Mouse (Mus musculus) heart, embryonic 12.5 days (tissue): ENCODE results near the gene Pigh. TPM values are rescaled to one million over a fixed set of nuclear protein-coding genes. Genes with fewer than 3 reads are reported as not detected.

ENCODE experiments used
- ATAC-seq: fragments of 200-750 bp; cut with Nextera tagmentation; 2 replicates; pipeline ENCODE4 v1.8.0; 2017; ENCODE audit warnings: moderate TSS enrichment, moderate library complexity; ENCODE audit not compliant: insufficient number of reproducible peaks, low FRiP score
- H3K27ac ChIP-seq: fragments of 300-500 bp; sonication (generic); 2 replicates; pipeline ENCODE4 v1.5.1; 2016; ENCODE audit warnings: mild to moderate bottlenecking, moderate library complexity; ENCODE audit not compliant: poor library complexity, severe bottlenecking
- H3K27me3 ChIP-seq: fragments of 300-500 bp; sonication (generic); replicated peaks from 2 replicates; pipeline ENCODE4 v1.6.1; 2016; ENCODE audit warnings: mild to moderate bottlenecking, moderate library complexity
- H3K36me3 ChIP-seq: fragments of 300-500 bp; sonication (generic); 2 replicates; pipeline ENCODE4 v1.6.1; 2016; ENCODE audit warnings: mild to moderate bottlenecking, moderate library complexity
- H3K4me1 ChIP-seq: fragments of 300-500 bp; sonication (generic); replicated peaks from 2 replicates; pipeline ENCODE4 v1.6.1; 2016; ENCODE audit warnings: mild to moderate bottlenecking
- H3K4me2 ChIP-seq: fragments of 300-500 bp; sonication (generic); 2 replicates; pipeline ENCODE4 v1.6.1; 2016; ENCODE audit warnings: mild to moderate bottlenecking, moderate library complexity
- H3K4me3 ChIP-seq: fragments of 300-500 bp; sonication (generic); 2 replicates; pipeline ENCODE4 v1.5.1; 2016; ENCODE audit warnings: mild to moderate bottlenecking
- H3K9ac ChIP-seq: fragments of 300-500 bp; sonication (generic); 2 replicates; pipeline ENCODE4 v1.6.1; 2016; ENCODE audit warnings: mild to moderate bottlenecking, moderate library complexity
- H3K9me3 ChIP-seq: fragments of 300-500 bp; sonication (generic); replicated peaks from 2 replicates; pipeline ENCODE4 v1.6.1; 2016; ENCODE audit warnings: mild to moderate bottlenecking, moderate library complexity
- WGBS: fragments of 180-500 bp; shearing (Covaris S2); methylation state at CpG from one replicate; pipeline ENCODE4 v1.1.7; 2016; 5-methylcytosine and 5-hydroxymethylcytosine counted together
- polyA plus RNA-seq: library from polyadenylated mRNA; unstranded; fragments of >200 nt; fragmentation: Nextera tagmentation; extraction: Ambion mirVana; gene quantifications from 2 replicates; pipeline ENCODE4 v1.2.1, GENCODE M21; 2016

Gene Pigh
- polyA plus RNA-seq, 1 experiment from 2014 or later = 16.8 TPM

GRCm38 (mm10) chr12:79046171-79046570 lies 43.3 kb downstream of the Pigh start:
- Histone ChIP-seq H3K36me3 (peaks cover 33% of the 10 kb centered on the region), H3K4me1 (peaks cover 26% of the 10 kb centered on the region)
- 66% methylated on average over 6 of the region's 6 CpGs for WGBS

GRCm38 (mm10) chr12:79044668-79045067 lies 44.8 kb downstream of the Pigh start:
- Histone ChIP-seq H3K4me1 (peaks cover 24% of the 10 kb centered on the region), H3K4me3 (no peak overlapping the region), H3K27ac (no peak overlapping the region), H3K9ac (no peak overlapping the region), H3K27me3 (no peaks in the 10 kb centered on the region), H3K9me3 (peaks cover 4% of the 10 kb centered on the region; the same call in 1 of the 2 replicates), H3K36me3 (peaks cover 28% of the 10 kb centered on the region), H3K4me2 (no peak overlapping the region)
- WGBS = 42% methylated on average over 8 of the region's 8 CpGs
- ATAC-seq = 0 out of 2 replicates have a peak, but pooled peaks have one; percentile 46

More at GRCm38 (mm10) chr12:79046171-79046570, 43.3 kb downstream of the Pigh start:
- Histone ChIP-seq H3K4me2 (no peak overlapping the region), H3K9me3 (peaks cover 4% of the 10 kb centered on the region; the same call in 1 of the 2 replicates), H3K27me3 (no peaks in the 10 kb centered on the region), H3K27ac (no peak overlapping the region), H3K4me3 (no peak overlapping the region), H3K9ac (no peak overlapping the region)
- ATAC-seq = no peak

DNA sequence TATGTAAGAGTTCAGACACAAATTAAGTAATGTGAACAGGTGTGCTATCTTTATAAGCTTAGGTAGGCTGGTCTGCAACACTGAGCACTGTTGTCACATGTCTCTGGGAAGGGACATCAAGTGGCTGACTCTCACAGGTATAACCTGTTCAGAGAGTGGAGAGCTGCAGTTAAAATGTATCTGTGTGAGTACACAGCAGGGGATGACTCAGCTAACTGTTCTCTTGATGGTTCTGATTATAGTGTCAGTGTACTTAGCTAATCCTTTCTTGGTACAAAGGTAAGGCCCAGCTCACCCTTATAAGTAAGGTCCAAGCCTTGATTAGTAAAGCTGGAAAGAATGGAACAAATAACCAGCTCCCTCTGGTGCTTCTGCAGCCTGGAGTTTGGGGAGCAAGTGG lies 48.0 kb downstream of the Pigh start:
- H3K4me2 ChIP-seq = no peak overlapping the region
- H3K27me3 ChIP-seq = no peaks in the 10 kb centered on the region
- H3K9me3 ChIP-seq = peaks cover 4% of the 10 kb centered on the region; the same call in 1 of the 2 replicates

DNA sequence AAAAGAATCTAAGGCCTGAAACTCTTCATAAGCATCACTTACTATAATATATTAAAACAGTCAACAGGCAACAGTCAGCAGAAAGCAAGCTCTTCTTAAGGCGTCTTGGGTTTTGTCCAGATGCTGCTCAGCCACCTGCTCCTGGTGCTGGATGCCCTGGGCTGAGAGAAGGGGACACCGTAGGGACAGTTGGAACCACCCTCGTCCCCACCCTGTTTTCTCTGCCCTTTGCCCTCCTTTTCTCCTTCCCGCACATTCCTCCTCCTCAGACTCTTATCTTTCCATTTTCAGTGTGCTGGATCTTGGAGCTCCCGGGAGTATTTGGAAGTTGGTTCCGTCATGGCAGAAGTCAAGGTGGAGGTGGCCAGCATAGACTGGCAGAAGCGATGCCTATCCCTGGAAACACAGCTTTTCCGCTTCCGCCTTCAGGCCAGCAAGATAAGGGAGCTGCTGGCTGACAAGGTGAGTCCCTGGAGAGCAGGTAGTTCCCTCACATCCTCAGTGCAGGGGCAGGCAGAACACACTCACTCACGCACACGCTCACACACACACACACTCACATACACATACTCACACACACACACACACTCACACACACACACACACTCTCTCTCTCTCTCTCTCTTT lies 49.1 kb downstream of the Pigh start:
- Histone ChIP-seq H3K9me3 (peaks cover under 1% of the 10 kb centered on the region; the same call in 1 of the 2 replicates), H3K27me3 (no peaks in the 10 kb centered on the region), H3K4me1 (peaks cover 15% of the 10 kb centered on the region), H3K9ac (no peak overlapping the region), H3K4me3 (no peak overlapping the region), H3K27ac (no peak overlapping the region), H3K36me3 (peaks cover 23% of the 10 kb centered on the region), H3K4me2 (no peak overlapping the region)
- WGBS = 69% methylated on average over 11 of the region's 11 CpGs
- no peak for ATAC-seq

More for the DNA sequence above, 48.0 kb downstream of the Pigh start:
- Histone ChIP-seq H3K4me3 (no peak overlapping the region), H3K27ac (no peak overlapping the region), H3K4me1 (peaks cover 15% of the 10 kb centered on the region), H3K9ac (no peak overlapping the region), H3K36me3 (peaks cover 27% of the 10 kb centered on the region)
- no peak for ATAC-seq

DNA sequence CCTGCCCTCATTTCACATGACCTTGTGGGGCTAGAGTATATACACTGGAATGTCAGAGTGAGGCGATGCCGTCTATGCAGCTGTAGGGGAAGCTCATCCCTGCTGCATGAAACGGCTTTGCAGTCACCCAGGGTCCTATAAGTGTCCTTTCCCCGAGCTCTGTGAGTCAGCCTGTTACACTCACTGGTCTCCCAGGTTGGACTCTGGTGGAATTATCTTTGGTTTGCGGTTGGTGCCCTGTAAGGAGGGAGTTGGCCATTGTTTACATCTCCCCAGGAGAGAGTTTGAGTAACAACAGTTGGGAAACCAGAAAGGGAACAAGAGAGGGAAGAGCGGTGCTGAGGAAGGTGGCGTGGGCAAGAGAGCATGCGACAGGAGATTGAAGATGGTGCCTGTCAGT lies 49.7 kb downstream of the Pigh start:
- Histone ChIP-seq H3K4me1 (peaks cover 11% of the 10 kb centered on the region), H3K27me3 (no peaks in the 10 kb centered on the region), H3K9me3 (no peaks in the 10 kb centered on the region), H3K4me2 (no peak overlapping the region), H3K9ac (no peak overlapping the region), H3K27ac (no peak overlapping the region), H3K4me3 (no peak overlapping the region), H3K36me3 (peaks cover 17% of the 10 kb centered on the region)
- no peak for ATAC-seq
- 66% methylated on average over 8 of the region's 8 CpGs for WGBS

DNA sequence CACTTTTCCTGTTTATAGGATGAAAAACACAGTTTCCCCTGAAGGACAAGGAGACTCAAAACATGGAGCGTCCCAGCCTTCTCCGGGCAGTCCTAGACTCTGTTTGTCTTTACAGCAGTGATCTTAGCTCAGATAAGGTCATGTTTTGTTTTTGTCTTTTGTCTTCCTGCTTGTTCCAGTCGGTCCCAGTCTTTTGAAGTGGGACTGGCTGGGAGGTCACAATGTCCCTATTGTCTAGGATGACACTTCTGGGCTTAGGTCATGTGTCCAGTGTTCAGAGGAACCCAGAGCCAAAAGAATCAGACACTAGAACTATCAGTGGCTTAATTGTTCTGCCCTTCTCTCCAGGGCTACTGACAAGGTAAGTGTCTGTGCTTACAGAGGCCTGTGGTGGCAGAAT lies 54.1 kb downstream of the Pigh start:
- H3K4me3 ChIP-seq = no peak overlapping the region
- WGBS = 48% methylated on average over 3 of the region's 3 CpGs
- H3K36me3 ChIP-seq = peaks cover 5% of the 10 kb centered on the region
- H3K4me2 ChIP-seq = no peak overlapping the region
- no peaks in the 10 kb centered on the region for H3K9me3 ChIP-seq
- H3K27ac ChIP-seq = no peak overlapping the region
- H3K27me3 ChIP-seq = no peaks in the 10 kb centered on the region
- H3K4me1 ChIP-seq = peaks cover 5% of the 10 kb centered on the region
- no peak for ATAC-seq
- H3K9ac ChIP-seq = no peak overlapping the region

GRCm38 (mm10) chr12:79034331-79034730 lies 55.1 kb downstream of the Pigh start:
- no peak for ATAC-seq
- Histone ChIP-seq H3K9me3 (no peaks in the 10 kb centered on the region), H3K27me3 (no peaks in the 10 kb centered on the region), H3K27ac (no peak overlapping the region), H3K4me1 (peaks cover 7% of the 10 kb centered on the region), H3K9ac (no peak overlapping the region), H3K4me2 (no peak overlapping the region), H3K36me3 (peaks cover 5% of the 10 kb centered on the region), H3K4me3 (no peak overlapping the region)
- WGBS = 93% methylated on average over 2 of the region's 2 CpGs

Other genes starting within 250 kb of the Pigh start
- gene Atp6v1d, start 228.0 kb downstream of the Pigh start, polyA plus RNA-seq = 72.5 and 79.9 TPM in 2 replicates
- 160 TPM in 2 replicates for gene Eif2s1, start 227.8 kb downstream of the Pigh start, polyA plus RNA-seq
- 9.9 and 11.3 TPM in 2 replicates for gene Plek2, start 182.7 kb downstream of the Pigh start, polyA plus RNA-seq
- gene Tmem229b, start 82.0 kb downstream of the Pigh start, polyA plus RNA-seq = 2.9 and 3.4 TPM in 2 replicates
- 5.3 and 5.8 TPM in 2 replicates for gene Plekhh1, start 60.5 kb downstream of the Pigh start, polyA plus RNA-seq
- gene Arg2, start 41.1 kb upstream of the Pigh start, polyA plus RNA-seq = 0.15 and 0.44 TPM in 2 replicates
- gene Vti1b, start 83.0 kb upstream of the Pigh start, polyA plus RNA-seq = 93.7 and 100 TPM in 2 replicates
- gene Rdh11, start 102.6 kb upstream of the Pigh start, polyA plus RNA-seq = 17.5 and 18.4 TPM in 2 replicates
- 0.51 and 0.87 TPM in 2 replicates for gene Rdh12, start 119.3 kb upstream of the Pigh start, polyA plus RNA-seq
- 12.3 and 13.1 TPM in 2 replicates for gene Zfyve26, start 206.7 kb upstream of the Pigh start, polyA plus RNA-seq
- gene Rad51b, start 207.6 kb upstream of the Pigh start, polyA plus RNA-seq = 4.5 and 4.6 TPM in 2 replicates